Mouse (Mus musculus) megakaryocyte, embryonic 14.5 days (primary cell): ENCODE measurements around the gene Tent4b.

Source experiments
- FLI1 ChIP-seq: IDR thresholded peaks from 2 replicates; pipeline ENCODE4 v1.6.1; 2012; ENCODE audit warnings: low read length, inconsistent platforms, mixed read lengths
- GATA1 ChIP-seq: IDR thresholded peaks from 3 replicates; pipeline ENCODE4 v1.6.1; 2012; ENCODE audit warnings: mixed read lengths, low read length, inconsistent platforms, borderline replicate concordance

GRCm38 (mm10) chr8:88294977-88295376 is 96.0 kb downstream of the Tent4b start:
- no peak for TF ChIP-seq GATA1
- TF ChIP-seq FLI1: no peak
